Mouse (Mus musculus) cortical plate, adult 2 months (tissue): ENCODE results near the gene Rps29.

ENCODE experiments used
- CTCF ChIP-seq: fragments of 200-500 bp; IDR thresholded peaks from 2 replicates; pipeline ENCODE4 v1.5.1; 2011; ENCODE audit warnings: mild to moderate bottlenecking, control low read depth, low read length; ENCODE audit not compliant: insufficient read depth; ENCODE audit errors: extremely low read depth
- POLR2A ChIP-seq: fragments of 200-500 bp; IDR thresholded peaks from 2 replicates; pipeline ENCODE4 v1.6.1; 2011; ENCODE audit warnings: mild to moderate bottlenecking, low read length, control low read depth; ENCODE audit not compliant: insufficient read depth; ENCODE audit errors: extremely low read depth

DNA sequence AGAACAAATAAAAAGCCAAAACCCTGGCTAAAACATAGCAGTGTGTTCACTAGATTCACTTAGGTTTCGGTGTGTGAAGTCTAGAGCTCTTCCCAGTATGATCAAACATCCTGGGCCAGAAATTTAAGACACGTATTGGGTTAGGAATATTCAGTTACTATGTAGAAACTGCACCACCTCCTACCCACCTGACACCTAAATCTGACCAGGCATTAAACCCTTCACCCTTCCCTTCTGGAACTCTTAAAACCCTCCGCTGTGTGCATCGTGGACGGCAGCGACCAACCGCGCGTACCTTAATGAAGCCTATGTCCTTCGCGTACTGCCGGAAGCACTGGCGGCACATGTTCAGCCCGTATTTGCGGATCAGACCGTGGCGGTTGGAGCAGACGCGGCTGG is 621 bp downstream of the Rps29 start:
- TF ChIP-seq CTCF (no peak), POLR2A (no peak)
